Mouse (Mus musculus) CH12.LX (cell line): ENCODE data around the gene Tspyl3. TPM values are rescaled to one million over a fixed set of nuclear protein-coding genes. Genes with fewer than 3 reads are reported as not detected.
A peak's percentile ranks its signal among the peaks of the same experiment; 100 is the strongest.

Experiments used
- DNase-seq: peaks from one replicate; pipeline ENCODE4 v3.0.0-alpha.2; 2013; ENCODE audit errors: extremely low read depth
- H3K27ac ChIP-seq: 2 replicates; pipeline ENCODE4 v1.5.1; 2012; ENCODE audit warnings: low read depth, mild to moderate bottlenecking, control low read depth, moderate library complexity; ENCODE audit not compliant: insufficient read depth
- H3K27me3 ChIP-seq: replicated peaks from 2 replicates; pipeline ENCODE3; 2012; ENCODE audit warnings: inconsistent platforms
- H3K36me3 ChIP-seq, 2 experiments: replicated peaks in 1 of 2; 2 replicates each; pipeline versions ENCODE3 to v1.6.1; 2012; ENCODE audit warnings: inconsistent platforms in 1 of 2, low read length in 1 of 2, mild to moderate bottlenecking in 1 of 2, mixed read lengths in 1 of 2, moderate library complexity in 1 of 2; ENCODE audit not compliant: control insufficient read depth in 1 of 2, insufficient read depth in 1 of 2
- H3K4me1 ChIP-seq, 2 experiments: 2 replicates each; pipeline ENCODE4 v1.6.1; 2012; ENCODE audit warnings: inconsistent platforms in 1 of 2, moderate library complexity in 1 of 2; ENCODE audit not compliant: insufficient read depth in 2 of 2, control insufficient read depth in 1 of 2
- H3K4me2 ChIP-seq: 2 replicates; pipeline ENCODE4 v1.6.1; 2012; ENCODE audit warnings: low read depth, mild to moderate bottlenecking, control low read depth; ENCODE audit not compliant: poor library complexity, insufficient read depth, severe bottlenecking
- H3K4me3 ChIP-seq, 3 experiments: fragments of 150-350 bp in 1 of 3; sonication (generic) in 1 of 3; replicated peaks in 1 of 3; 2 replicates each; pipeline versions ENCODE3 to v1.5.1; 2011 to 2012; ENCODE audit warnings: low read depth in 2 of 3, low read length in 2 of 3, mild to moderate bottlenecking in 2 of 3, moderate library complexity in 2 of 3, control low read depth in 1 of 3, improper control_type of control experiment in 1 of 3, inconsistent platforms in 1 of 3, mixed read lengths in 1 of 3; ENCODE audit not compliant: poor library complexity in 1 of 3
- H3K79me2 ChIP-seq: replicated peaks from 2 replicates; pipeline ENCODE4 v1.6.1; 2012; ENCODE audit warnings: mild to moderate bottlenecking, moderate library complexity; ENCODE audit not compliant: control insufficient read depth, poor library complexity, insufficient read depth, severe bottlenecking; ENCODE audit errors: extremely low read depth
- H3K9ac ChIP-seq: 2 replicates; pipeline ENCODE4 v1.6.1; 2012; ENCODE audit warnings: low read depth, mild to moderate bottlenecking, control low read depth, moderate library complexity; ENCODE audit not compliant: insufficient read depth
- H3K9me3 ChIP-seq: replicated peaks from 2 replicates; pipeline ENCODE3; 2012; ENCODE audit warnings: low read length, inconsistent platforms, mixed read lengths
- CHD1 ChIP-seq: IDR thresholded peaks from 2 replicates; pipeline ENCODE4 v1.6.1; 2012; ENCODE audit warnings: low read depth, low read length, improper control_type of control experiment, inconsistent platforms
- E2F4 ChIP-seq: IDR thresholded peaks from 2 replicates; pipeline ENCODE4 v1.6.1; 2011; ENCODE audit warnings: low read depth, low read length, improper control_type of control experiment; ENCODE audit not compliant: insufficient replicate concordance
- ELF1 ChIP-seq: IDR thresholded peaks from 2 replicates; pipeline ENCODE4 v1.6.1; 2014; ENCODE audit warnings: low read depth, mild to moderate bottlenecking, inconsistent platforms, low read length, improper control_type of control experiment
- EP300 ChIP-seq: IDR thresholded peaks from 2 replicates; pipeline ENCODE4 v1.6.1; 2011; ENCODE audit warnings: low read length, improper control_type of control experiment
- ETS1 ChIP-seq: conservative IDR thresholded peaks from 2 replicates; pipeline ENCODE4 v1.6.1; 2012; ENCODE audit warnings: low read depth, mild to moderate bottlenecking, inconsistent platforms, low read length, improper control_type of control experiment, moderate library complexity
- GABPA ChIP-seq: IDR thresholded peaks from 2 replicates; pipeline ENCODE4 v1.6.1; 2012; ENCODE audit warnings: low read depth, low read length, improper control_type of control experiment, inconsistent platforms; ENCODE audit not compliant: insufficient replicate concordance
- IRF4 ChIP-seq: IDR thresholded peaks from 2 replicates; pipeline ENCODE4 v1.6.1; 2014; ENCODE audit warnings: low read depth, mild to moderate bottlenecking, inconsistent platforms, low read length, improper control_type of control experiment
- KAT2A ChIP-seq: IDR thresholded peaks from 2 replicates; pipeline ENCODE4 v1.6.1; 2012; ENCODE audit warnings: low read length, improper control_type of control experiment, inconsistent platforms; ENCODE audit not compliant: insufficient replicate concordance
- MAFK ChIP-seq: IDR thresholded peaks from 2 replicates; pipeline ENCODE4 v1.6.1; 2011; ENCODE audit warnings: low read length, improper control_type of control experiment; ENCODE audit not compliant: insufficient replicate concordance
- MAX ChIP-seq: IDR thresholded peaks from 2 replicates; pipeline ENCODE4 v1.6.1; 2011; ENCODE audit warnings: low read length, improper control_type of control experiment
- MEF2A ChIP-seq: IDR thresholded peaks from 2 replicates; pipeline ENCODE4 v1.6.1; 2014; ENCODE audit warnings: low read depth, mild to moderate bottlenecking, inconsistent platforms, low read length, improper control_type of control experiment, borderline replicate concordance
- MYC ChIP-seq: IDR thresholded peaks from 2 replicates; pipeline ENCODE4 v1.6.1; 2011; ENCODE audit warnings: low read depth, mild to moderate bottlenecking, improper control_type of control experiment, low read length
- NELFE ChIP-seq: IDR thresholded peaks from 2 replicates; pipeline ENCODE4 v1.6.1; 2011; ENCODE audit warnings: low read depth, low read length, improper control_type of control experiment
- NRF1 ChIP-seq: IDR thresholded peaks from 2 replicates; pipeline ENCODE4 v1.6.1; 2014; ENCODE audit warnings: low read depth, mild to moderate bottlenecking, inconsistent platforms, low read length, improper control_type of control experiment, moderate library complexity
- POLR2A ChIP-seq: IDR thresholded peaks from 2 replicates; pipeline ENCODE4 v1.6.1; 2011; ENCODE audit warnings: low read depth, mild to moderate bottlenecking, improper control_type of control experiment, low read length
- POLR2AphosphoS2 ChIP-seq: IDR thresholded peaks from 2 replicates; pipeline ENCODE4 v1.6.1; 2011; ENCODE audit warnings: low read depth, low read length, improper control_type of control experiment
- SMC3 ChIP-seq: IDR thresholded peaks from 2 replicates; pipeline ENCODE4 v1.6.1; 2011; ENCODE audit warnings: low read depth, low read length, improper control_type of control experiment
- TBP ChIP-seq: conservative IDR thresholded peaks from 2 replicates; pipeline ENCODE4 v1.6.1; 2011; ENCODE audit warnings: low read depth, low read length, improper control_type of control experiment
- TCF12 ChIP-seq: IDR thresholded peaks from 2 replicates; pipeline ENCODE4 v1.6.1; 2014; ENCODE audit warnings: low read depth, mild to moderate bottlenecking, inconsistent platforms, low read length, improper control_type of control experiment
- ZMIZ1 ChIP-seq: IDR thresholded peaks from 2 replicates; pipeline ENCODE4 v1.6.1; 2012; ENCODE audit warnings: low read depth, mild to moderate bottlenecking, inconsistent platforms, low read length, improper control_type of control experiment
- dilution Hi-C: fragments of 300-500 bp; cut with MboI; formaldehyde crosslinking; loops from 2 replicates; pipeline ENCODE4 v1.14.3; 2020; ENCODE audit warnings: low sequenced_read_pairs; ENCODE audit not compliant: extremely low pct_unique_long_range_greater_than_20kb, extremely low pct_ligation_motif_present
- in situ Hi-C: fragments of 300-500 bp; cut with MboI; formaldehyde crosslinking; loops from 3 replicates; pipeline ENCODE4 v1.14.3; 2019; ENCODE audit warnings: low sequenced_read_pairs, low pct_ligation_motif_present, low pct_unique_long_range_greater_than_20kb, mixed read lengths
- polyA plus RNA-seq: library from polyadenylated mRNA; unstranded; fragments of >175 nt; gene quantifications from 2 replicates; pipeline ENCODE4 v1.2.1, GENCODE M21; 2012; ENCODE audit warnings: low read depth; ENCODE audit not compliant: insufficient read length
- total RNA-seq, 2 experiments: library from RNA; depleted of rRNA; stranded (reverse); fragments of 300-350 nt in 1 of 2; fragments of >200 nt in 1 of 2; gene quantifications; 2 replicates each; pipeline ENCODE4 v1.2.3; 2012 to 2014

The Tspyl3 gene
- total and polyA plus RNA-seq, 3 experiments = 9.6 to 16.5 (median 12.1) TPM

DNA sequence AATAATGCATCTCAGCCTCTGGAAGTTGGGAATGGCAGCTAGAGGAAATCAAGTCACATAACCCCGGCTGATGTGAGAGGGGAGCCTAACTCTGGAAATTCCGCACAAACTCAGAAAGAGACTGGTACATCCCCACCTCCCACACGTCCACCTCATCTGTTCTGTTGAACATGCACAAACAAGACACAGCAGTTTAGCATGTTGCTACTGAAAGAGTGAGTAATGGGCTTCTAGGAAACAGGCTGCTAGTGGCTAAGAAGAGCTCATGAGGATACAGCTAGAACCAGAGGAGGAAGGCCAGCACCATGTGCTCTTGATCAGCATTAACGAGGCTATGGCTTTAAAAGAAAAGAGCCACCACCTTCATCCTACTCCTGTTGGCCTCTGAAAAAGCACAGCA is 12.7 kb upstream of the Tspyl3 start (continued):
- TF ChIP-seq EP300 = 0 out of 2 replicates have a peak, but pooled peaks have one; percentile 20
- no peak for TF ChIP-seq NELFE
- TF ChIP-seq POLR2AphosphoS2 = no peak
- TF ChIP-seq GABPA = no peak
- peak; percentile 64 for TF ChIP-seq IRF4
- peak; percentile 89; the same call in 1 of the 2 replicates for TF ChIP-seq CHD1
- peak; percentile 68 for TF ChIP-seq ETS1
- TF ChIP-seq ZMIZ1 = 0 out of 2 replicates have a peak, but pooled peaks have one; percentile 37
- peak; percentile 56; the same call in 1 of the 2 replicates for TF ChIP-seq MEF2A

DNA sequence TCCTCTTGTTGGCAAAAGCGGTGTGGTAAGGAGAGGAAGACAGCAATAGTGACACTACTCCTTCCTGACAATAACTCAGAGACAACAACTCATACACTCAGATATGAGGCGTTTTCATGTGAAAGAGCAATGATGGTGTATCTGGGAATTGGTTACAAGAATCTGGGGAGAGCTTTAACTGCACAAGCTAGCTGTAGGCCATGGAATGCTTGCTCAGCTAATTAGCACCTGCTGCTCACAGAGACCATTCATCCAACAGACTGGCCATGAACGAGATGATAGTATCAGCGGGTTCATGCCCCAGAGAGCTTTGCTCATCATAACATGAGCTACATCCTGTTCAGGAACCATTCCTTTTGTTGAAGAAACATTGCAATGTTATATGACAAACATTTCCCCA is 12.0 kb upstream of the Tspyl3 start:
- H3K9ac ChIP-seq = peak overlapping the region; percentile 92; the same call in 1 of the 2 replicates
- no peak for DNase-seq
- peaks cover 37 to 53% of the 10 kb centered on the region in 2 experiments for H3K36me3 ChIP-seq
- in situ Hi-C loops = no loop called here
- peaks cover 16 to 61% of the 10 kb centered on the region in 2 experiments for H3K4me1 ChIP-seq
- H3K4me2 ChIP-seq = peak overlapping the region; percentile 91
- H3K27me3 ChIP-seq = no peaks in the 10 kb centered on the region
- dilution Hi-C loops = no loop called here
- peak overlapping the region; percentile 35; the same call in 1 of the 2 replicates for H3K27ac ChIP-seq
- H3K4me3 ChIP-seq = peak overlapping the region in 2 of 3 experiments; percentile 76 to 82
- TF ChIP-seq TCF12 (no peak), MAFK (peak; percentile 71), ELF1 (no peak), MAX (no peak), NRF1 (no peak), SMC3 (no peak), ETS1 (no peak), E2F4 (no peak)
- peaks cover 74% of the 10 kb centered on the region for H3K79me2 ChIP-seq
- no peaks in the 10 kb centered on the region for H3K9me3 ChIP-seq

DNA sequence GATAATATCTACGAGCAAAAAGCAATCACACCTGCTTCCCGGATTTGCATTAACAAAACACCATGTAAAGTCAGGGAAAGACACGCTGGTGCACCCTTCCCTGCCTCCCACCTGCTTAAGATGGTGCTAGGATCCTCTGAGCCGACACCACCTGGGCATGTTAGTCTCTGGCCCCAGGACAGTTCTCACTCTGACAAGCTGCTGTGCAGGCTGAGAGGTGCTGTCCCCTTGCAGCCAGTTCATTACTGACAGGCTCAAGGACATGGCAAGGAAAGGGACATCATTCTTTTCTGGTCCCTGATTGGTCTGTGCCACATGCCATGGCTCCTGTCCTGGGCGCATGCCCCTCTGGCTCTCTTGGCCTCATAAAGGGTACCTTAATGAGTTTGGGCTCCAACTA is 3.3 kb upstream of the Tspyl3 start:
- H3K27ac ChIP-seq = 0 out of 2 replicates have a peak overlapping the region, but pooled peaks have one; percentile 22
- H3K4me2 ChIP-seq = no peak overlapping the region
- peak; percentile 77 for DNase-seq
- no peaks in the 10 kb centered on the region for H3K9me3 ChIP-seq
- 0 out of 2 replicates have a peak, but pooled peaks cover under 1% of the 10 kb centered on the region for H3K79me2 ChIP-seq
- H3K27me3 ChIP-seq = no peaks in the 10 kb centered on the region
- no peak overlapping the region for H3K4me3 ChIP-seq
- H3K36me3 ChIP-seq = peaks cover 44 to 62% of the 10 kb centered on the region in 2 experiments
- H3K4me1 ChIP-seq = peaks cover 13 to 79% of the 10 kb centered on the region in 2 experiments
- no peak overlapping the region for H3K9ac ChIP-seq
- TF ChIP-seq MAX (0 out of 2 replicates have a peak, but pooled peaks have one; percentile 29), MYC (no peak), ZMIZ1 (peak; percentile 66; the same call in 1 of the 2 replicates), SMC3 (no peak), MAFK (no peak), POLR2A (peak; percentile 11; the same call in 1 of the 2 replicates), EP300 (no peak; the same call in 1 of the 2 replicates), ELF1 (no peak), POLR2AphosphoS2 (0 out of 2 replicates have a peak, but pooled peaks have one; percentile 6), TBP (no peak), KAT2A (no peak), IRF4 (no peak)
- in situ Hi-C loops (no loop called here), dilution Hi-C loops (no loop called here)
